ENCODE assay signal across 20 mouse cellular contexts in the genomic region with DNA sequence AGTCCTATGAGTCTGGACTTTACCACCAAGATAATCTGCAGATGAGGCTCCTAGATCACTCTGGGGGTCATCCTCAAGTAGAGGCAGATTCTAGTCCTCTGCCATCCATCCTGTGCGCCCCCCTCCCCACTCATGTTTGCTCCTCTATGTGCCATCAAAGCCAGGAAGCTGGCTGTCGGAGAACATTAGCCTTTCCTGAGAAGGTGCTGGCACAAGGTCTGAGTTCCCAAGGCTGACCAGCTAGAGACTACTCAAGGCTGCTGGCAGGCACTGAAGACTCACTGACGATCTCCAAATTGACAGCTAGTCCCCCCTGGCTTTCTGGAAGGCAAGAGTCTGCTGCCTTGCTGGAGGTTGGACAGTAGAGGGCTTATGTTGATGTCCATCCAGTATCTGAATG. TPM values are rescaled to one million over a fixed set of nuclear protein-coding genes. Genes with fewer than 3 reads are reported as not detected.
DNase-seq lines count a peak whose midpoint lies in the region; ATAC-seq lines count a peak whose summit lies in the region.
"Had no signal": no experiment of that assay in that cellular context is flagged by ENCODE, and none has a peak within 500 bp of the region (broad histone marks: within the 10 kb centered on the region; RNA-seq: fewer than 3 reads in every experiment).

No protein-coding gene starts in this region.

- ATAC-seq in heart, embryonic 13.5 days (ENCODE audit: extremely low read depth, insufficient number of reproducible peaks, low FRiP score, low TSS enrichment) = no peak
- ATAC-seq: forebrain, postnatal 0 days had no signal

- peaks cover 86% of the 10 kb centered on the region for H3K4me1 ChIP-seq in heart, embryonic 13.5 days
- H3K4me1 ChIP-seq in limb, embryonic 10.5 days = peaks cover 18% of the 10 kb centered on the region

- H3K36me3 ChIP-seq in heart, embryonic 13.5 days = no peaks in the 10 kb centered on the region
- no peaks in the 10 kb centered on the region for H3K36me3 ChIP-seq in limb, embryonic 10.5 days
- H3K36me3 ChIP-seq: embryonic facial prominence, embryonic 15.5 days; forebrain, embryonic 10.5 days; limb, embryonic 12.5 days had no signal

- H3K4me2 ChIP-seq in heart, embryonic 13.5 days = no peak overlapping the region
- H3K4me2 ChIP-seq: embryonic facial prominence, embryonic 15.5 days; hindbrain, embryonic 14.5 days; limb, embryonic 12.5 days had no signal

- peak overlapping the region; percentile 84 for H3K27ac ChIP-seq in heart, embryonic 13.5 days (replicated peaks)
- peak overlapping the region; percentile 32; the same call in 1 of the 2 replicates for H3K27ac ChIP-seq in limb, embryonic 10.5 days
- H3K27ac ChIP-seq: embryonic facial prominence, embryonic 15.5 days; hindbrain, embryonic 14.5 days; limb, embryonic 12.5 days; liver, embryonic 14.5 days; stomach, postnatal 0 days had no signal

- no peaks in the 10 kb centered on the region for H3K9me3 ChIP-seq in heart, embryonic 13.5 days
- no peaks in the 10 kb centered on the region for H3K9me3 ChIP-seq in limb, embryonic 10.5 days (replicated peaks)
- H3K9me3 ChIP-seq: embryonic facial prominence, embryonic 15.5 days; forebrain, embryonic 10.5 days; limb, embryonic 12.5 days had no signal

- 68% methylated on average over 3 of the region's 3 CpGs for WGBS in heart, embryonic 13.5 days
- WGBS in limb, embryonic 10.5 days = 90% methylated on average over 3 of the region's 3 CpGs

- H3K27me3 ChIP-seq in heart, embryonic 13.5 days (replicated peaks) = no peaks in the 10 kb centered on the region
- no peaks in the 10 kb centered on the region for H3K27me3 ChIP-seq in limb, embryonic 10.5 days (ENCODE audit: low read depth, poor library complexity, severe bottlenecking)
- H3K27me3 ChIP-seq: embryonic facial prominence, embryonic 15.5 days; limb, embryonic 12.5 days had no signal

- H3K4me3 ChIP-seq in heart, embryonic 13.5 days = no peak overlapping the region
- H3K4me3 ChIP-seq in limb, embryonic 10.5 days = no peak overlapping the region
- H3K4me3 ChIP-seq: embryonic facial prominence, embryonic 15.5 days; forebrain, embryonic 10.5 days; limb, embryonic 12.5 days had no signal

- peak; percentile 32 for DNase-seq in adrenal gland, adult 2 months
- DNase-seq in adrenal gland, adult 8-10 months = no peak
- no peak for DNase-seq in heart, postnatal 4 days
- DNase-seq in kidney, postnatal 10 days = peak; percentile 18
- DNase-seq in kidney, postnatal 36 days = no peak
- no peak for DNase-seq in limb, embryonic 10.5 days (ENCODE audit: low spot score)
- no peak for DNase-seq in ovary, postnatal 10 days (ENCODE audit: low spot score)
- DNase-seq: adrenal gland, postnatal 10 days; cerebellum, adult 11-12 months; cerebellum, postnatal 36 days; forebrain, postnatal 0 days; lung, postnatal 14 days; right cerebral cortex, adult 18-20 months had no signal

- no peak overlapping the region for H3K9ac ChIP-seq in heart, embryonic 13.5 days
- H3K9ac ChIP-seq: embryonic facial prominence, embryonic 15.5 days; forebrain, postnatal 0 days; hindbrain, embryonic 14.5 days; limb, embryonic 12.5 days; liver, embryonic 14.5 days had no signal

RNA-seq across cellular contexts. Expression of gene Gadd45g, which starts 35.7 kb away (rescaled TPM):
- total RNA-seq in adrenal gland, adult 2 months (2021) = 10 to 100 TPM; 41.0 to 57.6 TPM
- 20.8 and 30.2 TPM in 2 replicates for polyA plus RNA-seq in adrenal gland, adult 2 months (2012; rRNA removed)
- total RNA-seq in adrenal gland, adult 8-10 months (2022) = 10 to 100 TPM; 13.3 to 61.3 (median 18.6) TPM
- 51.2 and 51.8 TPM in 2 replicates for polyA plus RNA-seq in heart, embryonic 13.5 days (2015; fragmentation: Nextera tagmentation; extraction: Ambion mirVana)
- 10 to 100 TPM; 23.8 to 29.4 TPM for total RNA-seq in heart, postnatal 4 days (2021)
- 14.3 and 18.6 TPM in 2 replicates for polyA plus RNA-seq in limb, embryonic 10.5 days (2016; fragmentation: Nextera tagmentation; extraction: Ambion mirVana)

Comparison
In these comparisons a context has a peak if more than half of its experiments do, and no peak if none do; other contexts are left out.
1. DNase-seq: peak in adrenal gland, adult 2 months (single experiment) and kidney, postnatal 10 days (single experiment); none in adrenal gland, adult 8-10 months (single experiment), heart, postnatal 4 days (single experiment), kidney, postnatal 36 days (0 of 2), limb, embryonic 10.5 days (single experiment) and ovary, postnatal 10 days (single experiment).